Mouse (Mus musculus): ENCODE measurements around the gene I830077J02Rik.

I830077J02Rik gene

DNA sequence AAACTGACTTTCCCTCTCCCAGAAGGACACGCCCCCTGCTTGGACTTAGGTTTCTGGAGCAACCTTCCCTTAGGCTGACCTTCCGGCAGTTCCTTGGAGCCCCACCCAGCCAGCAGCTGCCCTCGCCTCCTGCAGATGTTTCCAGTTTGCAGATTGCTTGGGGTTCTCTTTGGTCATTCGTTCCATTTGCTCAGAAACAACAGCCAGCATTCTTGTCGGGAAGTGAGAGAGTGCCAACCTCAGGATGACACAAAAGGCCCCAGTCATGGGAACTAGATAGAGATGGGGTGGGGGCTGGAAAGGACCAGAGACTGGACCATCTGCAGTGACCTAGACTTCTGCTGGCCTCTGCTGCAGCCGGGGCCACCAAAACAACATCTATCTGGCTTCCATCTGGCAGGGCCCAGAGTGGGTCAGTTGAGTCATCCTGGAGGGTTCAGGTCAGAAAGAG, 38.5 kb downstream of the I830077J02Rik start:
- peak; percentile 53 for DNase-seq (ENCODE audit: low spot score)

DNA sequence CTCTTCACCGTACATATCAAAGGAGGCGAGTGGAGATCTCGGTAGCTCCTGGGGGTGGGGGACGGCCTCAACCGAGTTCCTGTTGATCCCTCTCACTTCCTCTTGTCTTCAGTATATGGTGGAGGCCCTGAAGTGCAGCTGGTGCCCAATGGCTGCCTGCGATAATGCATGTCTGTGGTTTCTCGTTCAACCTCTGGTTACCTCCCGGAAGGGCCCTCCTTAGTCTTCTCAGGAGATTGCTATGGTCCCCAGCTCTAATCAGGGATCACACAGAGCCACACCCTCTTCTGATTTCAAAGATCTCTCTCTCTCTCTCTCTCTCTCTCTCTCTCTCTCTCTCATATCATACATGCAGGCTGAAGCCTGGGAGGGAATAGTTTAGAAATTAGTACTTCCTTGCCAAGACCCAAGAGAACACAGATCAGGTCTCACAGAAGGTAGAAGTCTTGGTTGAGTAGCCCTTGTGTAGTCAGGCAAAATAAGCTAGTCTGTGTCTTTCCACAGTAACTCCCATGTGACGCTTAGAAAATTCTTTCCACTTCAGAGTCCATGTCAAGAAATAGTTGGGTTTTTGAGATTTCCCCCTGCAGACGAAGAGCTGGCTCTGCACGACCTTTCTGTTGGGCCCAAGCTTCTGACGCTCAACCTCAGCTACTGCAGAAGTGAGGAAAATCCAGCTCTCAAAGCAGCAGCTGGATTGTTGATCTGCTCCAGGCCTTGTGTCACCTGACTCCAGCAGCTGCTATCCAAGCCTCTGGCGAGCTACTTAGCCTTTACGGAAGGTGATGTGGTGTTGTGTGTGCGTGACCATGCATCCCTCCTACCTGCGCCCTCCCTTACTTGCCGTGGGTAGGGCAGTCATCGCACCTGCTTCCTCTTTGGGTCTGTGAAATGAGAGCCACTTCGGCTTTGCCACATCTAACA, 39.6 kb downstream of the I830077J02Rik start:
- DNase-seq (ENCODE audit: low spot score) = peak; percentile 36

GRCm38 (mm10) chr3:105891760-105892571, 40.5 kb downstream of the I830077J02Rik start:
- DNase-seq (ENCODE audit: low spot score) = peak; percentile 39

- DNase-seq (ENCODE audit: low spot score) = peak; percentile 20
These were observed 41.3 kb downstream of the I830077J02Rik start for GRCm38 (mm10) chr3:105891141-105891540.

DNA sequence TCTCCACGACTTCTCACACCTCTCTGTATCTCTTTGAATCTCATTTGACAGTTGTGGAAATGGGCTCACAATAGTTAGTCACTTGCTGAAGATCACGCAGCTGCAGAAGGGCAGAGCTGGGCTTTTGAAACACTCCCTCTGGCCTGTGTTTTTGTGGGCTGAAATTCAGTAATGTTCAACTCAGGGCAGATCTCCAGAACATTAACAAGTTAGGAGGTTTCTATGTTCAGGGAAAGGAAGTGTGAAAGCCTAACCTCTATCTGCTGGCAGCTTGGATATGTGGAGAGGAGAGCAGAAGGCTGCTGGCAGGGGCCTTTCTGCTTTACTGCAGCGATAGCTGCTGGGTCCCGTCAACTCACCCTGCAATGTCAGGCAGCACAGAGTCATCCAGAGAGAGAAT, 42.2 kb downstream of the I830077J02Rik start:
- DNase-seq (ENCODE audit: low spot score) = peak; percentile 34

DNA sequence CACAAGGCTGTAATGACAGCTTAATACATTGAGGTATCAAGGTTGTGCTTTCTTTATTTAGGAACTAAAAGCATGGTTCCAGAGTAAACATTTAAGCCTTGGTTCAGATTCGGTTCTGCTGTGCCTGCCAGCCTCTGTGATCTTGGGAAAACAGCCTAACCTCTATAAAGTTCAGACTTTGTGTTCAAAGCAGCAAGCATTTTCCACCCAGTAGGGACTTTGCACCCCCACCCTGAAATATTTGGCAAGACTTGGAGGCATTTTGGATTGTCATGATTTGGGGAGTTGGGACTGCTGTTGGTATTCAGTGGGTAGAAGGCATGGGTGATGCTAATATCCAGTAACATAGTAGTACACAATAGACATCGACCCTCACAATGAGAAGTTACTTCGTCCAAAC, 43.5 kb downstream of the I830077J02Rik start:
- DNase-seq (ENCODE audit: low spot score) = peak; percentile 16

DNA sequence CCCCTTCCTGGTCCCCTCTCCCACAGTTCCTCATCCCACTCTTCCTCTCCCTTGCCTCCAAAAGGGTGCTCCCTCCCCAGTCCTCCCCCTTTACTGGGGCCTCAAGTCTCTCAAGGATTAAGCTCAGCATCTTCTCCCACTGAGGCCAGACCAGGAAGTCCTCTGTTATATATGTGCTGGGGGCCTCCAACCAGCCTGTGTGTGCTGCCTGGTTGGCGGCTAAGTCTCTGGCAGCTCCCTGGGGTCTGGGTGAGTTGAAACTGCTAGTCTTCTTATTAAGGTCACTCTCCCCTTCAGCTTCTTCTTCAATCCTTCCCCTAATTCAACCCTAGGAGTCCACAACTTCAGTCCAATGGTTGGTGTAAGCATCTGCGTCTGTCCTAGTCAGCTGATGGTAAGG, 49.4 kb downstream of the I830077J02Rik start:
- DNase-seq (ENCODE audit: low spot score) = no peak

DNA sequence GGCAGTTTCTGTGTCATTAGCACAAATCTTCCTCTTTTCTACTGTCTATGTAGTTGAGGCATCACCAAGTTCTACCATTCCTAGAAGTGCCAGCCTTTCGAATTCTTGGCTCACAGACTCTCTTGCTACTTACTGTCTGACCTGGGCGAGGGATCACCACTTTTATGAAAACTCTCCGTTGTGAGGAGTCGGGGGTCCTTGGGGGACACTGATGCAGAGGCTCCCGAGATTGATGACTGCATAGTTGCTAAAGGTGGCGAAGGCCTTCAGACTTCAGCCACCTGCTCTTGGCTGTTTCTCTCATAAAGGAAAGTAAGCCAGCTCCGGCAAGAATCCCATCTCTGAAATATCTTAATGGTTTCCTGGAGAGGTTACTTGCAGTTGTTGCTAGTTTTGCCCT, 50.4 kb downstream of the I830077J02Rik start:
- DNase-seq (ENCODE audit: low spot score) = no peak

DNA sequence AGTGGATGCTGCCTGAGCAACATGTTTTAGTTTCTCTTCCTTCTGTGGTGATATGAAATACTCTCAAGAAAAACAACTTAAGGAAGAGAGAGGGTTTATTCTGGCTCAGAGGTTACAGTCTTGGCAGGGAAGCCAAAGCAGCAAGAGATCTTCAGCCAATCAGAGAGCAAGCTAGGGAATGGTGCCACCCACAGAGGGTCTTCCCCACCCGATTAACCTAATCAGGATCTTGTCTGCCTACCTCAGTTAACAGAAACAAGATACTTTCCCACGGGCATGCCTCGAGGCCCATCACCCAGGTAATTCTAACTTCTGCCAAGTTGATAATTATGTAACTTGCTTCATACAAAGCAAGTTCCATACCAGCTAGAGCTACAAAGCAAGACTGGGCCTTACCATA, 52.0 kb downstream of the I830077J02Rik start:
- no peak for DNase-seq (ENCODE audit: low spot score)

- DNase-seq (ENCODE audit: low spot score) = no peak
These were observed 53.7 kb downstream of the I830077J02Rik start for GRCm38 (mm10) chr3:105878751-105879150.

- DNase-seq (ENCODE audit: low spot score) = no peak
These were observed 54.5 kb downstream of the I830077J02Rik start for GRCm38 (mm10) chr3:105877919-105878318.

DNA sequence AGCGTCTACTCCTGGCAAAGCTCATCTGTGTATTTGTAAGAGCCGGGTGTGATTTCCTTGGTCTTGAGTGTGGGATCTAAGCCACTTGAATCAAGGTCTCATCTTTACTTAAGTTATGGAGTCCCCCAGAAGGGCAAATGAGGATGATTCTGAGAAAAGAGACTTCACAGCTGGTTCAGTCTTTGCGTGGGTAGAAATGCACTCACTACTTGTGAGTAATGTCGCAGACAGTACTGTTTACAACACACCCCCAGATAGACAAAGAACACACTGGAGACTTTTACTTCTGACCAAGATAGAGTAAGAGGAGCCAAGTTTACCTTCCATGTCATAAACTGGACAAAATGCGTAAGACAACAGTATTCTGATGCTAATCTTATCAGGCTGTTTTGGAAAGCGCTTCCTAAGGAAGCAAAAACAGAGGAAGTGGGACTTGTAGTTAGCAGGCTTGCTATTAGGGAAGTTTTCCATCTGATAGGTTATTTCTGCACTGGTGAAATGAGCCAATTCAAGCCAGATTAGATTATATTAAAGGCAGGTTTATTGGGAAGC, 55.1 kb downstream of the I830077J02Rik start:
- DNase-seq (ENCODE audit: low spot score) = no peak

DNA sequence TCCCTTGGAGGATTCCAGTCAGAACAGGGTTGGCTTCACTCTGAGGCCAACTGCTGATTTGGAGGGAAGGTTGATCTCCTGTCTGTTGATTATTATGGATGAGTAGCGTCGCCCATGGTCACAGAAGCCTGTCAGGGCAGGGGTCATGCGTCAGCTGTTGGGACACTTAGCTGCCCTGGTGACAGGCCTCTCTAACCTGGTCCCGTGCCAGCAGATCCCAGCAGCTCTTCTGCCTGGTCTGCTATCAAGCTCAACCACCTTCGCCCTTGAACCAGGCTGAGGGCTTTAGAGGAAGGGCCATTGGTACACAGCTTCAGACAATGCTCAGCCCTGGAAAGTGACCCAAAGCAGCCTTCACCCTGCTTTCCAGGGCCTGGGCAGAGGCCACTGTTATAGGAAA, 56.4 kb downstream of the I830077J02Rik start:
- DNase-seq (ENCODE audit: low spot score) = no peak
